Mouse (Mus musculus) embryonic stem cell, embryonic (primary cell): ENCODE results near the gene Cxcr5.

ENCODE experiments used
- CTCF ChIA-PET, 4 experiments: fragments of 300-600 bp in 2 of 4; fragments of 350-600 bp in 2 of 4; sonication (Branson Sonifier 250); formaldehyde crosslinking; loops; one replicate each; lab custom pipeline; 2022; ENCODE audit warnings: inconsistent platforms in 2 of 4; lab: Charles Lee
- POLR2A ChIA-PET, 4 experiments: fragments of 300-600 bp in 2 of 4; fragments of 350-600 bp in 2 of 4; sonication (Branson Sonifier 250); formaldehyde crosslinking; loops; one replicate each; lab custom pipeline; 2022; ENCODE audit warnings: antibody characterized with exemption in 4 of 4, inconsistent platforms in 1 of 4; lab: Charles Lee

The Cxcr5 gene

GRCm38 (mm10) chr9:44526337-44527112 is 35.2 kb downstream of the Cxcr5 start:
- POLR2A ChIA-PET, result interaction anchor here in 1 of 4 experiments (0.7 to 1.6 kb wide), 4 partner anchors 11 to 336 kb away, joined by 3 to 5 read pairs (median 4); no protein-coding TSS in a partner anchor

DNA sequence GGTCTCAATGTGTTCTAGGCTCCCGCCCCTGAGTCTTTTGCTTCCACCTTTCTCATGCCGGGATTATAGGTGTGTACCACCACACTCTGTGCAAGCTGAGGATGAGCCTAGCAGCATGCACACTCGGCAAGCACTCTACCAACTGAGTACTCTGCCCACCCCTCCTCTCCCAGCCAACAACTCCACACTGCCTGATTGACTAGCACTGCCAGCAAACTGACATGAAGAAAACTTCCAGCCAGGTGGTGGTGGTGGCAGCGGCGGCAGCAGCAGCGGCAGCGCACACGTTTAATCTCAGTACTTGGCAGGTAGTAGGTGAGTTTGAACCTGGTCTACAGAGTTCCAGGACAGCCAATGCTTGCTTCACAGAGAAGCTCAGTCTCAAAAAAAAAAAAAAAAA is 36.1 kb downstream of the Cxcr5 start:
- CTCF ChIA-PET, result interaction anchor here (0.7 to 1.1 kb wide), 6 partner anchors 16 to 365 kb away, joined by 3 to 21 read pairs (median 4); partner anchors contain the start of gene Bcl9l (in 1 of the 4)

More at GRCm38 (mm10) chr9:44526337-44527112, 35.2 kb downstream of the Cxcr5 start:
- CTCF ChIA-PET, result interaction anchor here in 3 of 4 experiments (0.7 to 1.1 kb wide), 5 partner anchors 17 to 366 kb away, joined by 3 to 21 read pairs (median 5); partner anchors contain the start of gene Bcl9l (in 1 of the 3)

DNA sequence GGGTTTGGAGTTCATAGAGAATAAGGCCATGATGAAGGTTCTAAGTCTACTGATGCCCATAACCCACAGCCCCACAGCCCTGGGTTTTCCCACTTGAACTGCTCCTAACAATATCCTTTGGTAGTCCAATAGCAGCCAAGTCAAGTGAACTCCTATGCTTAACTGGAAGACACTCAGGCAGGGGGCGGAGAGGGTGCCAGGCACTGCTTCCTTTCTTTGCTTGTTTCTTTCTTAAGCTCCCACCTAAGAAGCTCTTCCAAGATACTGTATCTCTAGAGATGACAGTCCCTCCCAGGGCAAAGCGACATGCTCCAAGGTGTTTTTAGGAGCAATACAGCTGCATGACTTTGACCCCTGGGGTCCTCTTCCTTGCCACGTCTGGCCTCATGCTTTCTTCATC is 36.7 kb downstream of the Cxcr5 start:
- ChIA-PET POLR2A (interaction anchor here in 2 of 4 experiments (0.7 to 2.3 kb wide), 4 partner anchors 10 to 1199 kb away, joined by 3 to 7 read pairs (median 4); no protein-coding TSS in a partner anchor), CTCF (interaction anchor here in 1 of 4 experiments (1.1 kb wide), 1 partner anchor 128 kb away, joined by 4 read pairs; no protein-coding TSS in a partner anchor)

More for the DNA sequence above, 36.1 kb downstream of the Cxcr5 start:
- POLR2A ChIA-PET, result interaction anchor here in 2 of 4 experiments (0.6 to 2.3 kb wide), 7 partner anchors 10 to 1198 kb away, joined by 3 to 7 read pairs (median 4); no protein-coding TSS in a partner anchor

DNA sequence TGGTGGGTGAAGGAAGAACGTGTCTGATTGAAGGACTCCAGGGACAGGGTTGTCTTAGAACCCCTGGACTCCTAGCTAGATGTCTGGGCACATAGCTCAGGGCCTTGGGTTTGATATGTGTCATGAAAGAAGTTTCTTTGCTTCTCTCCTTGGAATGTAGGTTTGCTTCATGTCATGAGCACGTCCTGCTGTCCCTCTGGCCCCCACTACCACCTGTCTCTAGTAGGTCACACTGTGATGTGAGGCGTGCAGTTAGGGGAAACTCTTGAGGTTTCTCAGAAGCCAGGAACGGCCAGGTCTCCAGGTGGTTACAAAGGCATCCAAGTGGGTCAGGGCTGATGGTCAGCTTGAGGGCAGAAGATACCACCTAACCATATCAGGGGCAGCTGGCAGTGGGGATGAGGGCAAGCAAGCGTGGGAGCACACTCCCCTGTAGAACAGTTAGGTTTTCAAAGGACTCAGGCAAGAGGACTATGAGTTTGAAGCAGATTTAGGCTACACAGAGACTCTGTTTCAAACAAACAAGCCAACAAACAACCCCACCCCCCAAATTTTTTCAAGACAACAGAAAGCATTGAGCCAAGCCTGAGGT is 37.3 kb downstream of the Cxcr5 start:
- CTCF ChIA-PET, result interaction anchor here in 1 of 4 experiments (0.6 kb wide), 1 partner anchor 43 kb away, joined by 8 read pairs; no protein-coding TSS in a partner anchor

GRCm38 (mm10) chr9:44523686-44524085 is 38.0 kb downstream of the Cxcr5 start:
- CTCF ChIA-PET, result interaction anchor here in 1 of 4 experiments (0.6 kb wide), 1 partner anchor 44 kb away, joined by 8 read pairs; no protein-coding TSS in a partner anchor
- POLR2A ChIA-PET, result interaction anchor here in 2 of 4 experiments (0.9 to 2.3 kb wide), 2 partner anchors 9 kb away, joined by 6 to 7 read pairs; no protein-coding TSS in a partner anchor

More for the DNA sequence above, 37.3 kb downstream of the Cxcr5 start:
- POLR2A ChIA-PET, result interaction anchor here in 1 of 4 experiments (2.3 kb wide), 1 partner anchor 9 kb away, joined by 7 read pairs; no protein-coding TSS in a partner anchor

GRCm38 (mm10) chr9:44521927-44522326 is 39.8 kb downstream of the Cxcr5 start:
- CTCF ChIA-PET, result interaction anchor here in 2 of 4 experiments (0.6 to 1.3 kb wide), 3 partner anchors 12 to 130 kb away, joined by 3 to 4 read pairs (median 3); no protein-coding TSS in a partner anchor
- POLR2A ChIA-PET, result no interaction called here

GRCm38 (mm10) chr9:44518068-44518467 is 43.6 kb downstream of the Cxcr5 start:
- CTCF ChIA-PET, result interaction anchor here in 3 of 4 experiments (0.5 to 1.6 kb wide), 6 partner anchors 8 to 137 kb away, joined by 3 to 8 read pairs (median 4); no protein-coding TSS in a partner anchor

GRCm38 (mm10) chr9:44517368-44517767 is 44.3 kb downstream of the Cxcr5 start:
- POLR2A ChIA-PET, result interaction anchor here in 2 of 4 experiments (1.4 to 1.9 kb wide), 2 partner anchors 21 to 129 kb away, joined by 3 to 5 read pairs; no protein-coding TSS in a partner anchor

More at GRCm38 (mm10) chr9:44518068-44518467, 43.6 kb downstream of the Cxcr5 start:
- POLR2A ChIA-PET, result interaction anchor here in 3 of 4 experiments (0.6 to 1.9 kb wide), 7 partner anchors 8 to 458 kb away, joined by 3 to 8 read pairs (median 3); partner anchors contain the start of genes Ddx6 (in 1 of the 3) and Hyou1 (in 1 of the 3)

DNA sequence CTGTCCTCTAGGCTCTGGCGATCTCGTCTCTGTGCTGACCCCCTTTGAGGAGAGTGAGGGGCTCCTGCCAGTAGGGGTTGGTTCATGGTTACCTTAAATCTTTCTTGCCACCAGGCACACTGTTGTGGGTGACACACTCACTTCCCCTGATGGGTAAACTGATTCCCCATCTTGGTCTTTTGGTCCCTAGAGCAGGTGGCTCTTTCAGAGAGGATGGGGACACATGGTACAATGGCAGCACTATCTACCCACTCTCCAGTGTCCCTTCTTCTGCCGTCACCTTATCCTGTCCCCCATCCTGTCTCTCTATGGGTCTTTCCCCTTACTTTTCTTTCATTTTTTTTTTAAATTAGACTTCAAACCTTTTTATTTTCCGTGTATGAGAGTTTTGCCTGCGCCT is 45.8 kb downstream of the Cxcr5 start:
- CTCF ChIA-PET, result interaction anchor here in 2 of 4 experiments (0.6 to 1.5 kb wide), 7 partner anchors 10 to 293 kb away, joined by 3 to 10 read pairs (median 5); no protein-coding TSS in a partner anchor
- POLR2A ChIA-PET, result interaction anchor here in 3 of 4 experiments (0.5 to 3.2 kb wide), 15 partner anchors 8 to 212 kb away, joined by 3 to 12 read pairs (median 5); partner anchors contain the start of genes C2cd2l (in 1 of the 3) and Upk2 (in 1 of the 3)

More at GRCm38 (mm10) chr9:44517368-44517767, 44.3 kb downstream of the Cxcr5 start:
- CTCF ChIA-PET, result interaction anchor here in 1 of 4 experiments (0.9 to 1.2 kb wide), 2 partner anchors 11 to 15 kb away, joined by 3 read pairs; no protein-coding TSS in a partner anchor

- ChIA-PET POLR2A (interaction anchor here (0.5 to 3.2 kb wide), 45 partner anchors 8 to 594 kb away, joined by 3 to 12 read pairs (median 4); partner anchors contain the start of genes Ddx6 (in 3 of the 4), H2afx (in 2 of the 4), Bcl9l (in 1 of the 4) and C2cd2l (in 1 of the 4)), CTCF (interaction anchor here in 3 of 4 experiments (0.6 to 1.5 kb wide), 18 partner anchors 9 to 307 kb away, joined by 3 to 10 read pairs (median 4); partner anchors contain the start of gene Upk2 (in 1 of the 3))
Observed at GRCm38 (mm10) chr9:44515131-44515751, 46.4 kb downstream of the Cxcr5 start.

DNA sequence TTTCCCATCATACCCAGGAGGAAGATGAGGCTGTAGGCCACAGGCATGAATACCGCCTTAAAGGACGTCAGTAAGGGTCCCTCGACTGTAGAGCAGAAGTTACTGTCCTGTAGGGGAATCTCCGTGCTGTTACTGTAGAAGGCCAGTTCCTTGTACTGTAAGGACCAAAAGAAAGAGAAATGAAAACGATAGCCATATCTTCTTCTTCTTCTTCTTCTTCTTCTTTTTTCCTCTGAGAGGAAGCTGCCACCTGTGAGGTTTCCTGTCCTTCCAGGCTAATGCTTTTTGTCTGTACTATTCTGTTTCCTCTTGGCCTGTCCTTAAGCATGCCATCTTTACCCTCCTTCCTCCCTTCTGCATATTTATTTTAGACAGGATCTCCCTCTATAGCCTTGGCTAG is 47.5 kb downstream of the Cxcr5 start:
- ChIA-PET CTCF (interaction anchor here in 2 of 4 experiments (1.2 to 2.5 kb wide), 4 partner anchors 35 to 171 kb away, joined by 4 to 10 read pairs (median 8); partner anchors contain the start of gene Upk2 (in 1 of the 2)), POLR2A (interaction anchor here in 3 of 4 experiments (0.5 to 3.2 kb wide), 10 partner anchors 10 to 210 kb away, joined by 3 to 12 read pairs (median 4); partner anchors contain the start of genes Ddx6 (in 1 of the 3), Hyou1 (in 1 of the 3) and Upk2 (in 1 of the 3))

DNA sequence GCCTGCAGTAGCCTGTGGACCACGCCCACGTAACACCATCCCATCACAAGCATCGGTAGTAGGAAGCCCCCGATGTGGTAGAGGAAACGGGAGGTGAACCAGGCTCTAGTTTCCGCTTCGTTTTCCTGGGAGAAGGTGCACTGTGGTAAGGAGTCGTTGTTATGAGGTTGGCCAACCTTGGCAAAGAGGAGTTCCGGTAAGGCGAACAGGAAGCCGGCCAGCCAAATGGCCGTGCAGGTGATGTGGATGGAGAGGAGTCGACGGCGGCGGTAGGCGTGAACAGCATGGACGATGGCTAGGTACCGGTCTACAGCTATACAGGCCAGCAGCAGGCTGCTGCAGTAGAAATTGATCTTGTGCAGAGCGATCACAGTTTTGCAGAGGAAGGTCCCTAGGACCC is 48.1 kb downstream of the Cxcr5 start:
- POLR2A ChIA-PET, result interaction anchor here in 2 of 4 experiments (0.7 to 3.2 kb wide), 8 partner anchors 29 to 135 kb away, joined by 3 to 12 read pairs (median 4); partner anchors contain the start of genes Hyou1 (in 1 of the 2) and Upk2 (in 1 of the 2)
- CTCF ChIA-PET, result interaction anchor here in 3 of 4 experiments (1.0 to 2.5 kb wide), 4 partner anchors 12 to 139 kb away, joined by 3 to 9 read pairs (median 6); no protein-coding TSS in a partner anchor

DNA sequence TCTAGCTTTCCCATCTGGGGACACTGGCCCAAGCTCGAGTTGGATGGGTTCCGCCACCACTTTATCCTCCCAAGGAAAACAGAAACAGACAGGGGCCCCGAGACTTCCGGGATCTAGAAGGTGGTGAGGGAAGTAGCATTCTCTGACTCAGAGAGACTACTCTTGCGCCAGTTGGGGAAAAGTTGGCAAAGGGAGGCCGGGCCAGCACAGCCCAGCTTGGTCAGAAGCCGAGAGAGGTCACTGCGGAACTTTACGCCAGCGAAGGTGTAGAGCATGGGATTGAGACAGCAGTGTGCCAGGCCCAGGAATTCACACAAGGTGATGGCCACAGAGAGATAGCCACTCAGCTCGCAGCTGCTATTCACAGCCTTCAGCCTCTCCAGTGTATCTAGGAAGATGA is 48.6 kb downstream of the Cxcr5 start:
- POLR2A ChIA-PET, result interaction anchor here in 2 of 4 experiments (0.5 to 3.2 kb wide), 15 partner anchors 11 to 248 kb away, joined by 3 to 12 read pairs (median 4); partner anchors contain the start of genes Upk2 (in 2 of the 2) and Ccdc84 (in 1 of the 2)
- CTCF ChIA-PET, result interaction anchor here (0.9 to 2.5 kb wide), 10 partner anchors 11 to 143 kb away, joined by 3 to 11 read pairs (median 5); partner anchors contain the start of genes Bcl9l (in 1 of the 4) and Upk2 (in 1 of the 4)

- CTCF ChIA-PET, result interaction anchor here (0.6 to 2.5 kb wide), 15 partner anchors 10 to 197 kb away, joined by 3 to 11 read pairs (median 5); partner anchors contain the start of genes Bcl9l (in 2 of the 4) and Upk2 (in 2 of the 4)
- POLR2A ChIA-PET, result interaction anchor here in 2 of 4 experiments (0.5 to 3.2 kb wide), 18 partner anchors 10 to 248 kb away, joined by 3 to 12 read pairs (median 4); partner anchors contain the start of genes Upk2 (in 2 of the 2) and Ccdc84 (in 1 of the 2)
Observed at GRCm38 (mm10) chr9:44512717-44513003, 49.0 kb downstream of the Cxcr5 start.

- CTCF ChIA-PET, result interaction anchor here (0.6 to 2.6 kb wide), 19 partner anchors 10 to 198 kb away, joined by 3 to 15 read pairs (median 4); partner anchors contain the start of genes Bcl9l (in 2 of the 4) and Upk2 (in 2 of the 4)
- POLR2A ChIA-PET, result interaction anchor here in 2 of 4 experiments (0.6 to 1.9 kb wide), 17 partner anchors 10 to 249 kb away, joined by 3 to 10 read pairs (median 4); partner anchors contain the start of genes Ccdc84 (in 1 of the 2) and Upk2 (in 1 of the 2)
Observed at GRCm38 (mm10) chr9:44511935-44512716, 49.6 kb downstream of the Cxcr5 start.
